Mouse (Mus musculus) limb, embryonic 14.5 days (tissue): ENCODE results near the gene Irs2. TPM values are rescaled to one million over a fixed set of nuclear protein-coding genes. Genes with fewer than 3 reads are reported as not detected.

ENCODE experiments used
- ATAC-seq: fragments of 200-750 bp; cut with Nextera tagmentation; 2 replicates; pipeline ENCODE4 v1.8.0; 2017; ENCODE audit warnings: low read depth, moderate number of reproducible peaks, moderate TSS enrichment; ENCODE audit not compliant: low FRiP score
- DNase-seq: peaks from one replicate; pipeline ENCODE4 v3.0.0-alpha.2; 2015; ENCODE audit warnings: low spot score
- H3K27ac ChIP-seq: fragments of 300-500 bp; sonication (generic); replicated peaks from 2 replicates; pipeline ENCODE4 v1.5.1; 2014; ENCODE audit warnings: low read depth, mild to moderate bottlenecking, low read length, moderate library complexity, mixed read lengths
- H3K27me3 ChIP-seq: fragments of 300-500 bp; sonication (generic); 2 replicates; pipeline ENCODE4 v1.6.1; 2014; ENCODE audit warnings: low read length, mixed read lengths; ENCODE audit not compliant: control insufficient read depth, insufficient read depth
- H3K36me3 ChIP-seq: fragments of 300-500 bp; sonication (generic); 2 replicates; pipeline ENCODE4 v1.6.1; 2014; ENCODE audit warnings: mild to moderate bottlenecking, low read length, moderate library complexity, mixed read lengths; ENCODE audit not compliant: control insufficient read depth, insufficient read depth
- H3K4me1 ChIP-seq: fragments of 300-500 bp; sonication (generic); 2 replicates; pipeline ENCODE4 v1.6.1; 2014; ENCODE audit warnings: antibody characterized with exemption, low read length, mixed read lengths; ENCODE audit not compliant: control insufficient read depth, insufficient read depth
- H3K4me2 ChIP-seq: fragments of 300-500 bp; sonication (generic); replicated peaks from 2 replicates; pipeline ENCODE4 v1.6.1; 2014; ENCODE audit warnings: low read depth, mild to moderate bottlenecking, low read length, moderate library complexity; ENCODE audit not compliant: severe bottlenecking
- H3K4me3 ChIP-seq: fragments of 300-500 bp; sonication (generic); replicated peaks from 2 replicates; pipeline ENCODE4 v1.5.1; 2014; ENCODE audit warnings: low read length
- H3K9ac ChIP-seq: fragments of 300-500 bp; sonication (generic); 2 replicates; pipeline ENCODE4 v1.6.1; 2014; ENCODE audit warnings: mild to moderate bottlenecking, low read depth, low read length, moderate library complexity; ENCODE audit not compliant: severe bottlenecking
- H3K9me3 ChIP-seq: fragments of 300-500 bp; sonication (generic); 2 replicates; pipeline ENCODE4 v1.6.1; 2016; ENCODE audit warnings: low read length; ENCODE audit not compliant: control insufficient read depth
- POLR2A ChIP-seq: fragments of 200-500 bp; IDR thresholded peaks from 2 replicates; pipeline ENCODE4 v1.8.0; 2012; ENCODE audit warnings: inconsistent platforms, mild to moderate bottlenecking, moderate library complexity, borderline replicate concordance; ENCODE audit not compliant: insufficient read depth, insufficient read length; ENCODE audit errors: extremely low read depth
- WGBS: fragments of 180-500 bp; shearing (Covaris S2); extraction: QIAGEN DNeasy Blood & Tissue Kit; methylation state at CpG from one replicate; pipeline ENCODE4 v1.1.7; 2014; 5-methylcytosine and 5-hydroxymethylcytosine counted together
- polyA plus RNA-seq, 2 experiments: library from polyadenylated mRNA; depleted of rRNA in 1 of 2; stranded (reverse) in 1 of 2; unstranded in 1 of 2; fragments of >200 nt; fragmentation: Nextera tagmentation in 1 of 2; extraction: Ambion mirVana in 1 of 2; gene quantifications; 2 replicates each; pipeline versions ENCODE4 v1.2.1 to v1.2.3; 2012 to 2014

Irs2 gene
- polyA plus RNA-seq, 2 experiments, result 9.7 to 14.4 TPM

GRCm38 (mm10) chr8:10935231-10935630, 73.0 kb downstream of the Irs2 start:
- Histone ChIP-seq H3K9ac (no peak overlapping the region), H3K4me1 (peaks cover 19% of the 10 kb centered on the region), H3K9me3 (no peaks in the 10 kb centered on the region), H3K4me2 (no peak overlapping the region), H3K27ac (no peak overlapping the region; the same call in 1 of the 2 replicates), H3K36me3 (no peaks in the 10 kb centered on the region), H3K27me3 (no peaks in the 10 kb centered on the region), H3K4me3 (no peak overlapping the region)
- ATAC-seq (no peak; the same call in 1 of the 2 replicates), DNase-seq (peak; percentile 65)
- 42% methylated on average over 8 of the region's 8 CpGs for WGBS
- TF ChIP-seq POLR2A, result no peak
